Mouse (Mus musculus) megakaryocyte, embryonic 14.5 days (primary cell): ENCODE results near the gene Axdnd1. TPM values are rescaled to one million over a fixed set of nuclear protein-coding genes. Genes with fewer than 3 reads are reported as not detected.

Source experiments
- H3K27me3 ChIP-seq: replicated peaks from 2 replicates; pipeline ENCODE3; 2012; ENCODE audit warnings: inconsistent platforms
- H3K36me3 ChIP-seq: replicated peaks from 2 replicates; pipeline ENCODE3; 2012; ENCODE audit warnings: low read length, inconsistent platforms, mixed read lengths
- H3K4me1 ChIP-seq: 2 replicates; pipeline ENCODE4 v1.6.1; 2012; ENCODE audit warnings: inconsistent platforms
- H3K4me3 ChIP-seq: replicated peaks from 2 replicates; pipeline ENCODE3; 2012; ENCODE audit warnings: moderate library complexity, mild to moderate bottlenecking, inconsistent platforms
- H3K9me3 ChIP-seq: 2 replicates; pipeline ENCODE4 v1.6.1; 2012; ENCODE audit warnings: inconsistent platforms
- FLI1 ChIP-seq: IDR thresholded peaks from 2 replicates; pipeline ENCODE4 v1.6.1; 2012; ENCODE audit warnings: low read length, inconsistent platforms, mixed read lengths
- GATA1 ChIP-seq: IDR thresholded peaks from 3 replicates; pipeline ENCODE4 v1.6.1; 2012; ENCODE audit warnings: mixed read lengths, low read length, inconsistent platforms, borderline replicate concordance
- polyA plus RNA-seq: library from polyadenylated mRNA; stranded (reverse); fragments of >175 nt; gene quantifications from 2 replicates; pipeline ENCODE4 v1.2.3, GENCODE M21; 2012; ENCODE audit warnings: low replicate concordance; ENCODE audit not compliant: insufficient read depth

Gene Axdnd1
- polyA plus RNA-seq, 1 experiment: not detected

DNA sequence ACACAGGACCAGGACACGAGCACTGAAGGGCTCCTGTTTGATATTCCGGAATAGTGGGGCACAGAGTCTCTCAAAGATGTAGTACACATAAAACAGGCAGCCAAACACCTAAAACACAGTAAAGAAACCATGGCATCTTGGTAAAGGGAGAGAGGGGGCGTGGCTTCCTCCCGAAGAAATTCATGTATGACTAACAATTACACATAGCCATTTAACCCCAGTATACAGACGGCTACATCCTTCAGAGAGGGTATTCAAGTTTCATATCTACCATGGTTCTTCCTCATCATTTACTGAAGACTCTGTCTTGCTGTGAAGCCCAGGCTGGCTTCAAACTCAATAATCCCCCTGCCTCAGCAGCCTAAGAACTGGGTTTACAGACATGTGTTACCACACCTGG, 16.8 kb upstream of the Axdnd1 start:
- Histone ChIP-seq H3K4me3 (no peak overlapping the region), H3K36me3 (peaks cover 50% of the 10 kb centered on the region), H3K4me1 (peaks cover 18% of the 10 kb centered on the region), H3K27me3 (no peaks in the 10 kb centered on the region), H3K9me3 (no peaks in the 10 kb centered on the region)
- TF ChIP-seq GATA1 (no peak), FLI1 (no peak)

DNA sequence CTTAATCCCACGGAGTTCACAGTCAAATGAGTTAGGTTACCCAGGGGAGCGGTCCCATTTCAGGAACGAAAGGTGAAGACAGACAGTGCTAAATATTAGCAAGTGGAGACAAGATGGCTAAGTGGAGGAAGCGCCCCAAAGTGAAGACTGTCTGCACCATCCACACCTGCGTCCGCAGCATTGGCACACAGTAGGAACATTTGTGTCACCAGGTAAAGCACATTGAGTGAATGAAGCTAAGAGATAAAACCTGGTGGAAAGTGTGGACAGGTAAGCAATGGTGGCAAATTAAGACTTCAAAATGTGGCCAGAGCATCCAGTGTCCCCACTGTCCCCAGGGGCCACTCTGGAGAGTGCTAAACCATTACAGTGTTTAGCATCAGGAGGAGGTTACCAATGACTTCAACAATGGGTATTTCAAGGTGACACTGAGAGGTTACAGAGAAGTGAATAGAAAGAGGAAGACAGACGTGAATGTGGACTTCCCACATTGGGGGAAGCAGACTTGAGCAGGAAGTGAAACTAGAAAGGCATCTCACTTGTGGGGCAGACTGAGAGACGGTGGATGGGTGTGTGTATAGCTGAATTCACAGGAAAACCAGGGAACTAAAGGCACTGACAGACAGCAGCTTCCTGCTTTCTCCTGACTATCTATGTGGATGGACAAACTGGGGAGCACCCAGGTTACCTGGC, 16.2 kb upstream of the Axdnd1 start:
- H3K4me3 ChIP-seq: no peak overlapping the region
- peaks cover 54% of the 10 kb centered on the region for H3K36me3 ChIP-seq
- TF ChIP-seq GATA1 (no peak), FLI1 (no peak)
- peaks cover 18% of the 10 kb centered on the region for H3K4me1 ChIP-seq
- H3K9me3 ChIP-seq: no peaks in the 10 kb centered on the region
- H3K27me3 ChIP-seq: no peaks in the 10 kb centered on the region

DNA sequence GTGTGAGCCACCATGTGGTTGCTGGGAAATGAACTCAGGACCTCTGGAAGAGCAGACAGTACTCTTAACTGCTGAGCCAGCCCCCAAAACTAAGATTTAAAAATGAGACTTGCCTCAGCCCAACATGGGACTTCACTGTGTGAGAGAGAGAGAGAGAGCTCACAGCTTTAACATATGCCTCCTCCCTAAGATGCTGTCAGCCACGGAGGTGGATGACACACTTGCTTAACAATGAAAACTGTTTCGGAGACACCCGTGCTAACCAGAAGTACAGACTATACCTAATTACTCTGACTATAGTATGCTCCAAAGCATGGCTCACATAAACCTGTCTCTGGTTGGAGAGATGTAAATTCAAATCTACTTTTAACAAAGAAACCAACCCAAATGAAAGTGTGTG, 12.5 kb upstream of the Axdnd1 start:
- no peak overlapping the region for H3K4me3 ChIP-seq
- peaks cover 13% of the 10 kb centered on the region for H3K4me1 ChIP-seq
- TF ChIP-seq FLI1 (no peak), GATA1 (no peak)
- H3K36me3 ChIP-seq: peaks cover 51% of the 10 kb centered on the region
- H3K9me3 ChIP-seq: no peaks in the 10 kb centered on the region
- no peaks in the 10 kb centered on the region for H3K27me3 ChIP-seq

DNA sequence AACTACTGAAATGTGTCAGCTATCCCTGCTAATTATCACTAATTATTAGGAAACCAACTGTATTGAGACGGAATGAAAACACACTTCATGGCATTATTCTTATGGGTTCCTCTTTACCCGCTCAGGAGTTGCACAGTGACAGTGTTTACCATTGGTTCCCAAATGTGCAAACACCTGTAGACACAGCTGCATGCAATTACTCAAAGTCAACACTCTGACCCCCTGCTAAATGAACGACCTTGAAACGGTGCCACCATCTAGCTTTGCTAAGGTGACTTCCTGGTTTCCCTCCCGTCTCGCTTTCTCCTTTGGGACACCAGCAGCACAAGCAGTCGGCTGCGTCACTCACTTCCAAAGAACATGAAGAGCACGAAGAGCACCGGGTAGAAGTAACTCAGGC, 11.5 kb upstream of the Axdnd1 start:
- Histone ChIP-seq H3K36me3 (peaks cover 49% of the 10 kb centered on the region), H3K4me1 (peaks cover 9% of the 10 kb centered on the region), H3K4me3 (no peak overlapping the region), H3K9me3 (no peaks in the 10 kb centered on the region), H3K27me3 (no peaks in the 10 kb centered on the region)
- TF ChIP-seq FLI1: no peak
- TF ChIP-seq GATA1: no peak

DNA sequence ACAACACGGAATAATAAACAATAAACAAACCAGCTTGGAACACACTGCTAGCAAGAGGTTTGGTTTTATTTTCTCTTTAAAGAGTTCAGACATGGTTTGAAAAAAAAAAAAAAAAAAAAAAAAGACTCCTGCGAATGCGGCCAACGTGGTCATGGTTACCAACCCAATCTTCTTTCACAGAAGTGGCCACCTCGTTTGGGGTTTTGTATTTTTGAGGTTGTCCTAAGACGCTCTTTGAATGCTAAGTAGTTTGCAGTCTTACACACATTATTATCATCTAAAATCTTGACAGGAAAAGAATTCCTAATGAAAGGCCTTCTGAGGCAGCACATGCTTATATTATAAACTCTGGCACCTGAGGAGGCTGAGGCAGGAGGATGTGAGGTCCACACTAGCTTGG, 7.5 kb upstream of the Axdnd1 start:
- H3K36me3 ChIP-seq: peaks cover 30% of the 10 kb centered on the region
- no peaks in the 10 kb centered on the region for H3K9me3 ChIP-seq
- TF ChIP-seq GATA1: no peak
- no peak for TF ChIP-seq FLI1
- no peaks in the 10 kb centered on the region for H3K27me3 ChIP-seq
- H3K4me1 ChIP-seq: peaks cover 3% of the 10 kb centered on the region; the same call in 1 of the 2 replicates
- H3K4me3 ChIP-seq: no peak overlapping the region

DNA sequence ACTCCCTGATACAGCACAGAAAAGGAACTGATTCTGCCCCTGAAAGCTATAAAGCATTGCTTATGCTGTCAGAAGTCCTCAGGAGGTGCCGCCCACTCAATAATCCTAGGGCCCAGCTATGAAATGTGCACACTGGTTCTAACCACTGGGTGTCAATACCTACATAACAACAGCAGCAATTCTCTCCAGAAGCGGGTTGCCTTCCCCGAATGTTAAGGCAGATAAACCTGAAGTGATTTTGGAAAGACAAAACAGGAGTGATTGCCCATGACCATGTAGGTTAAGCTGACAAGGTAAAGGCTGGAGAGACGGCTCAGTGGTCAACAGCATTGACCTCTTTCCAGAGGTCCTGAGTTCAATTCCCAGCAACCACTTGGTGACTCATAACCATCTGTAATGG, 4.8 kb upstream of the Axdnd1 start:
- Histone ChIP-seq H3K9me3 (no peaks in the 10 kb centered on the region), H3K4me3 (no peak overlapping the region), H3K36me3 (peaks cover 13% of the 10 kb centered on the region), H3K4me1 (peaks cover 10% of the 10 kb centered on the region), H3K27me3 (no peaks in the 10 kb centered on the region)
- TF ChIP-seq FLI1 (no peak), GATA1 (no peak)

DNA sequence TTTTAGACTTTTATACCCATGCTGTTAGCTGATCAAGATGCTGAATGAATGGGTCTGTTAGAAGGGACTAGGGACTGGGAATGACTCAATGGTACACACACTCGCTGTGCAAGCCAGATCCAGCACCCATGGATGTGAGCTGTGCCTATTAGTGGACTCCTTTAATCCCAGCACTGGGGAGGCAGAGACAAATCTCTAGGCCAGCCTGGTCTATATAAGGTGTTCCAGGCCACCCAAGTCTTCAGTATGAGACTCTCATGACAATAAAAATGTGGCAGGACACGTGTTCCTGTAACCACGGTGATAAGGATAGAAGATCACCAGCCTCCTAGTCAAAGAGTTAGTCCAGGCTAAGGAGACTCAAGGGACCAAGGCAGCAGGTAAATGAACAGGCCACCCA, 3.1 kb upstream of the Axdnd1 start:
- H3K36me3 ChIP-seq: peaks cover 6% of the 10 kb centered on the region
- peaks cover 17% of the 10 kb centered on the region for H3K4me1 ChIP-seq
- H3K4me3 ChIP-seq: no peak overlapping the region
- TF ChIP-seq GATA1 (no peak), FLI1 (no peak)
- H3K27me3 ChIP-seq: no peaks in the 10 kb centered on the region
- H3K9me3 ChIP-seq: no peaks in the 10 kb centered on the region

DNA sequence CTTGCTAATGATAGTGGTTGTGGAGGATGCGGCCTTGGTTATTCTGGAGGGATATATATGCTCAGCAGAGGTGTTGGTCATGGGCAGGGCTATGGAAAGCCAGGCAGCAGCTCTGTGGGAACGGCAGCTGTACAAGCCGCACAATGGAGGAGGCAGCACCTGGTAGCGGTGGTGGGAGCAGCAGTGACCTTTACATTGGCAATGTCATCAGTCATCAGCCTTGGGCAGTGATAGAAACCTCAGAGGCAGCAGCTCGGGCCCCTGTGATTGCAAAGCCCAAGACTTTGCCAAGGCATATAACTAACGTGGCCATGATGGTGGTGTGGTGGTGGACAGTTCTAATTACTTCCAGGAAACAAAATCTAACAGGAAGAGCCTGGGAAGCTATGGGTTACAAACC, 2.5 kb upstream of the Axdnd1 start:
- TF ChIP-seq GATA1 (no peak), FLI1 (no peak)
- peaks cover 6% of the 10 kb centered on the region for H3K36me3 ChIP-seq
- H3K4me1 ChIP-seq: peaks cover 17% of the 10 kb centered on the region
- H3K9me3 ChIP-seq: no peaks in the 10 kb centered on the region
- no peak overlapping the region for H3K4me3 ChIP-seq
- H3K27me3 ChIP-seq: no peaks in the 10 kb centered on the region

DNA sequence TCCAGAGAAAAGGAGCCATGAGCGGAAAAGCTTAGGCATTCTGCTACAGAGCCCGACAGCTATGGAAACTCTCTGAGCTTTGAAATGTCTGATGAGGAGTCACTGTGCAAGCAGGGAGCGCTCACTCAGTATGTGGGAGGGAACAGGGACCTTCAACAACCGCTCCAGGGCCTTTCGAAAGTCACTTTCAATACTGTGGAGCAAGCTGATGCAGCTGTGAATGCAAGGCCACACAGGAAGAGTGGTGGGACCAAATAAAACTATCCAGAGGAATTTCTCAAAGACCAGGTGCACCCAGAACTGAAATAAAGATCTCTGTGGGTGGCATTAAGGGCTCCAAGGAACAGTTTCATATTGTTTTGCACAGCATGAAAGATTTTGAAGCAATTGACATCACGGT, 1.9 kb upstream of the Axdnd1 start:
- no peak overlapping the region for H3K4me3 ChIP-seq
- peaks cover 17% of the 10 kb centered on the region for H3K4me1 ChIP-seq
- H3K27me3 ChIP-seq: no peaks in the 10 kb centered on the region
- H3K9me3 ChIP-seq: no peaks in the 10 kb centered on the region
- TF ChIP-seq FLI1: no peak
- no peak for TF ChIP-seq GATA1
- peaks cover 6% of the 10 kb centered on the region for H3K36me3 ChIP-seq

DNA sequence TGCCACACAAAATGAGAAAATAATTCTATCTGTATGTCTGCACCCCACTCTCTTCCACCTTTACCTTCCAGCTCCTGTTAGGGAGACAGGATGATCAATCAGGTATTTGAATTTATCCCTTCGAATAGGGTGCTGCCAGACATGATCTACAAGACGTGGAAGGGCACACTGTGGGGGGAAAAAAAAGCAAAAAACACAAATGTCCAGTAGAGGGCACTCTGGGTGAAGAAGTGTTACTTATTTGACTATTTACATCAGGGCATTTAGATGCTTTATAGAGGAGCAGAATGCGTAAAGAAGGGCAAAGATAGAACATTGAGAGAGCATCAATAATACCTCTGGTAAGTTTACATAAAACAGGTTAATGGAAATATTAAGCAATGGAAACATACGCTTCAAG, 2.8 kb downstream of the Axdnd1 start:
- Histone ChIP-seq H3K4me3 (no peak overlapping the region), H3K36me3 (no peaks in the 10 kb centered on the region), H3K4me1 (peaks cover 14% of the 10 kb centered on the region), H3K9me3 (0 out of 2 replicates have a peak, but pooled peaks cover 2% of the 10 kb centered on the region), H3K27me3 (no peaks in the 10 kb centered on the region)
- TF ChIP-seq GATA1 (no peak), FLI1 (no peak)

DNA sequence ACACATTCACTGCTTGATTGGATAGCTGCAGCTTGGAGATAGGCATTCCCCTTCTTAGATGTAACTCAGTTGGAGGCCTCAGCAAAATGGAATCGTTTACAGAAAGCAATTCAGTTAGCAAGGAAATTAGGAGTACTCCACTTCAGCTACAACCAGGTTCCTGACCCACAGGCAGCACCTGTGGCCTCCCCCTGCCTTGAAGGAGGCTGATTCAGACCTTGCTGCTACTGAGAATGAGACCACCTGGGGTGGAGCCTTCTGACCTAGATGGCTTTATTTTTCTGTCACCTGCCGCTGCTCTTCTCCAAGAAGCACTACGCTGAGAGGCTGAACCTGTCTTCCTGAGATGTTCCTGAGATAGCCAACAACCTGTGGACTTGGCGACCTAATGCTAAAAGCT, 12.4 kb downstream of the Axdnd1 start:
- Histone ChIP-seq H3K4me3 (peak overlapping the region; percentile 42), H3K9me3 (peaks cover 26% of the 10 kb centered on the region), H3K4me1 (peaks cover 18% of the 10 kb centered on the region), H3K36me3 (peaks cover 17% of the 10 kb centered on the region), H3K27me3 (no peaks in the 10 kb centered on the region)
- TF ChIP-seq FLI1 (no peak), GATA1 (no peak)
